Mouse (Mus musculus) urinary bladder, postnatal 4 days (tissue): ENCODE measurements around the gene Crebbp.
"Not testable (repeated sequence)": the region's sequence is repeated elsewhere in the genome, so short reads cannot be mapped to it uniquely, and the experiment has no call there.

ENCODE experiments used
- DNase-seq, 2 experiments: peaks; one replicate each; pipeline ENCODE4 v3.0.0; 2021 to 2022; ENCODE audit warnings: low spot score in 2 of 2

Gene Crebbp

GRCm38 (mm10) chr16:4213799-4214551, at the start of gene Crebbp:
Crebbp (minus strand) TSS chr16:4213997.
- peak; percentile 88 to 93 for DNase-seq

DNA sequence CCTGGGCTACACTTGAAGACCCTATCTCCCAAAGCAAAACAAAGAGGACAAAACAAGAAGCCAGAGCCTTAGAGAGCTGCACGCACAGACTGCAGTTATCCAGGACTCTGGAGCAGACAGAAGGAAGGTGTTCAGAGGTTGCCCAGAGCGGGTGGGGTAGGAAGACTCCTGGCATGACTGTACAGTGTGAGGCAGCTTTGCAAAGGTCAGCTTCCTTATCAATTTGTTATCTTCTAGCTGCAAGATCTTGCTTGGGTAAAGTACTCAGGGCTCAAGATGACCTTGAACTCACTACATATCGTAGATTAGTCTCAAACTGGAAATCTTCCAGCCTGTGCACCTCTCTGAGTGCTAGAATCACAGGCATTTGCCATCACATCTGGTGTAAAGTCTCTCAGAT, 49.7 kb upstream of the Crebbp start:
- no peak for DNase-seq

DNA sequence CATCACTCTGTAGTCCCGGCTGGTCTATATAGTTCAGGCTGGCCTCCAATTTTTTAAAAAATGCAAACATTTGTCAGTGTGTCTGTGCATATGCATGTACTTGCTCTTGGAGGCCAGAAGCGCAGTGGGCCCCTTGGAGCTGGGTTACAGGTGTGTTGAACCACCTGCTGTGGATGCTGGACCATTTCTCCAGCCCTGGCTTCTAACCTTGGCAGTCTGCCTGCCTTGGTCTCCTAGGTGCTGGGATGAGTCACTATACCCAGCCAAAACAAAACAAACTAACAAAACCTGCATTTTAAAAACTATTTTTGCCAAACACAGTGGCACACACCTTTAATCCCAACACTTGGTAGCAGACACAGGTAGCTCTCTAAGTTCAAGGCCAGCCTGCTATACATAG, 43.7 kb upstream of the Crebbp start:
- DNase-seq, result no peak

DNA sequence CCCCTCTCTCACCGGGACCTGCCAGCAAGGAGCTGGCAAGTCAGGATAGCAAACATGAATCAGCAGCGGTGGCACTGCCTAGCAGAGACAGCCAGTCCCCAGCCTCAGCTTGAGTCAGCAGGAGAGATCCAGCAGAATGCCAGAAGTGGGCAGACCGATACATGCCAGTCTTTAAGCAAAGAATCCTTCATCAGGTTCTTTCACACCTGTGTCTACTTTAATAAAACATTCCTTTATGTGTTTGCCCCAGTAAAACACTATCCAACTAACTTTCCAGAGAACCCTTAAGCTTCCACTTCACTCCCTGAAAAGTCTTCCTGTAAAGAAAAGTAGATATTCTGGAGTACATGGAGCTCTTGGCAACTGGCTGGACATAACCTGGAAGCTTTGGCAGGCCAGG, 35.0 kb upstream of the Crebbp start:
- no peak for DNase-seq

GRCm38 (mm10) chr16:4245241-4245640, 31.4 kb upstream of the Crebbp start:
- DNase-seq, result not testable (repeated sequence)

- DNase-seq, result no peak
Measured at GRCm38 (mm10) chr16:4236131-4236530, 22.3 kb upstream of the Crebbp start.

DNA sequence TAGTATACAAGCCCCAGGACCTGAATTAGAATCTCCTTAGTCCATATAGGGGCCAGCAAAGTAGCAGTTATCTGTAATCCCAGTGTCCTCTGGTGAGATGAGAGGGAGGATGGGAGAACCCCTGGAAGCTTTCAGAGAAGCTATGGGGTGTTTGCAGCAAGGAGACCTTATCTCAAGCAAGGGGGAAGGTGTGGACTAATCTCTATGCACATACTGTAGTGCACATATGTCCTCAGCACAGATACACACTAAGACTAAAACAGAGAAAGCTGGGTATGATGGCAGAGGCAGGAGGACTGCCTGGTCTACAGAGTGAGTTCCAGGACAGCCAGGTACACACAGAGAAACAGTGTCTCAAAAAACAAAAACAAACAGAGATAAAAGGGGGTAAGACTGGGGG, 21.8 kb upstream of the Crebbp start:
- DNase-seq, result no peak

DNA sequence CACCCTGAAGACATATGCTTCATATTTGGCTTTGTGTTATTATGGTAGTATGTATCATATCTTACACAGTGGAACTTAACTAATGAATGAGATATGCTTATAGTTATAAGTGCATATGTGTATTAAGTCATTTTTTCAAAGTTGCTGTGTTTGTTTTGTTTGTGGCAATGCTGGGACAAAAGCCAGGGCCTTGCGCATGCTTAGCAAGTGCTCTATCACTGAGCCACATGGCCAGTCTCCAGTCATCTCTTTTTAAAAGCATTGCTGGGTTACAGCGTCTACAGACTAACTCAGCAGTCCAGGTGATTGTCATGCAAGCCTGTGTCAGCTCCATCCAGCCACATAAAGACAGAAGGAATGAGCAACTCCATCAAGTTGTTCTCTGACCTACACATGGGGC, 12.0 kb upstream of the Crebbp start:
- DNase-seq, result no peak

GRCm38 (mm10) chr16:4214631-4215240, 939 bp upstream of the Crebbp start:
- no peak for DNase-seq

GRCm38 (mm10) chr16:4212963-4213798, 616 bp downstream of the Crebbp start:
- DNase-seq, result peak; percentile 60 to 76

DNA sequence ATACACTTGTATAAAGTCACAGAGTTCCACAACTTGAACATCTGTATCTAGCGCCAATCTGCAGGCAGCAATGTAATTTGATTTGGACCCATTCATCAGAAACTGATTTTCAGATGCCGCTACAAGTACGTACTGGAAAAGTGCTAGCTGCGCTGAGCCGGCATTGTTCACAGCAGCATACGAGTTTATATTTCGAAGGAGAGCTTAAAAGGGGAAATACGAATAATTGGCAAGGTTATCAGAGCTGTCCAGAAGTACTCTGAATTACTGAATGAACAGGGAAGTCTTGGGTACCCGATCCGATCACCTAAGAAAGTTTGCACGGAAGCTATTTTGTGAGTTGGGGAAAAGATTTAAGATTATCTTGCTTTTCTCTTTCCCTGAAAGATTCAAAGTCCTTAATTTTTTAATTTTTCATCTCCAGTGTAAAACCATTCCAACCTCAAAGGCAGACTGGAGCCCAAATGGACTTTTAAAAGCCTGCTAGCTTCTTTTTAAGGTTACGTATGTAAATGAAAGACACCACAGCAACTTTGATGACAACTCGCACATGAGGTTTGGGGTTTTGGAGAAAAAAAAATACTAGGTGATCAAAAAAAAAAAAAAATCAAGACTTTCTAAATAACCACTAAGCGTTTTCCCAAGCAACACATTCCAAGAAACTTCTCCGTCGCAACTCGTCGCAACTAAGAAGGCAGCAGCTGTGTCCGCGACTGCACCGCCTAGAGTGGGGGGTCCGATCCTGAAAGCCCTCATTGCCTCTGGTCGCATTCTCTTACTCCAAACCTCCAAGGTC, 1.4 kb downstream of the Crebbp start:
- DNase-seq, result no peak

- no peak for DNase-seq
Measured at GRCm38 (mm10) chr16:4210290-4210689, 3.5 kb downstream of the Crebbp start.

DNA sequence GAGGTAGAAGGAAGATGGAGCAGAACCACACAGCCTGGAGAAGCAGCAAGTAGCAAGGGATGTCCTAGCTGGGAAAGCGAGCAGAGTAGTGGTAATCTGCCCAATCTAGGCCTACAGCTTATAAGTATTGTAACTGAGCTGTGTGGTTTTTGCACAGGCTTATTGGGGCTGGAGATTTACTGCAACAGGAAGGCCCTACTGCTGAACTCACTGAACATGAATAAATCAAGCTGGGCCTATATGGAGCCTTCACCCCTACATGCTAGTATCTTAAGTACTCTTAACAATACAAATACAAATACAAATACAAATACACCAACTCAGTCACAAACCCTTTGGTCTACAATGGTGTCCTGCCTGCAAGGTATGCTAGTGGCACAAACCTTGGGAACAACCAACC, 10.2 kb downstream of the Crebbp start:
- DNase-seq, result no peak

GRCm38 (mm10) chr16:4199995-4200394, 13.8 kb downstream of the Crebbp start:
- DNase-seq, result no peak

DNA sequence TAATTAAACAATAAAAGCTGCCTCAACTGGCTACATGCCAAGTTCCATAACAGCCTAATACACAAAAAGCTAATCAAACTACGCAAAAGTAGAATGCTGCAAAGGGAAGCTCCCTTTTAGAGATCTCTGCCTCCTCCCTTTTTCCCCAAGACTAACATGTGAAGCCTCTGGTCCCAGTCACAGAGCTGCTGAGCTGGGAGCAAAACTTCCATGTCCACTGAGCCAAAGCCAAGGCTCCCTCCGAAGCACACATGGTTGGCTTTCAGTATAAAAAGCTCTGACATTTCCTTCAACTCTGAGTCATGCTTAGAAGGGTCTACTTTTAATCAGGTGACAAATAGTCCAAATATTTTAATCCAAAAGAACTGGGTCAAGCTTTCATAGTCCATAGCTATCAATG, 14.2 kb downstream of the Crebbp start:
- DNase-seq, result no peak

DNA sequence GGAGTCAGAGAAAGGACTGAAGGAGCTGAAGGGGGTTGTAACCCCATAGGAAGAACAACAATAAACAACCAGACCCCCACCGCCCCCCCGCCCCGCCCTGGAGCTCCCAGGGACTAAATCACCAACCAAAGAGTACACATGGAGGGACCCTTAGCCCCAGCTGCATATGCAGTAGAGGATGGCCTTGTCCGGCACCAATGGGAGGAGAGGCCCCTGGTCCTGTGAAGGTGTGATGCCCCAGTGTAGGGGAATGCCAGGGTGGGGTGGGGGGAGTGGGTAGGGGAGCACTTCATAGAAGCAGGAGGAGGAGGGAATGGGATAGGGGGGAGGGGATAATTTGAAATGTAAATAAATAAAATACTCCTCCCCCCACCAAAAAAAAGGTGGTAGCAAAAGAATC, 15.8 kb downstream of the Crebbp start:
- no peak for DNase-seq

- DNase-seq, result no peak
Measured at GRCm38 (mm10) chr16:4190166-4190565, 23.6 kb downstream of the Crebbp start.

DNA sequence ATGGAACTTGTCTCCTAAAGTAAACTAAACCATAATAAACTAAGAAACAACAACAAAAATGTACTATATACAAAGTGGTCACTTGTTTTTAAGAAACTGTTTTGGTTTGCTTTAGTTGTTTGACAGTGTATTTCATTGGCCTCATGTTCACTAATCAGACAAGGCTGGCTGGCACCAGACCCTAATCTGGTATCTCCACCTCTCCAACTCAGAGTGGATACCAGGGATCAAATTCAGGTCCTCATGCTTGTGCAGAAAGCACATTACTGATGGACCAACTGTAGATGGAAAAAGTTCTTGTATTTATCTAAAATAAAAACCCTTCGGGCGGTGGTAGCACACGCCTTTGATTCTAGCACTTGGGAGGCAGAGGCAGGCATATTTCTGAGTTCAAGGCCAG, 38.7 kb downstream of the Crebbp start:
- no peak for DNase-seq

DNA sequence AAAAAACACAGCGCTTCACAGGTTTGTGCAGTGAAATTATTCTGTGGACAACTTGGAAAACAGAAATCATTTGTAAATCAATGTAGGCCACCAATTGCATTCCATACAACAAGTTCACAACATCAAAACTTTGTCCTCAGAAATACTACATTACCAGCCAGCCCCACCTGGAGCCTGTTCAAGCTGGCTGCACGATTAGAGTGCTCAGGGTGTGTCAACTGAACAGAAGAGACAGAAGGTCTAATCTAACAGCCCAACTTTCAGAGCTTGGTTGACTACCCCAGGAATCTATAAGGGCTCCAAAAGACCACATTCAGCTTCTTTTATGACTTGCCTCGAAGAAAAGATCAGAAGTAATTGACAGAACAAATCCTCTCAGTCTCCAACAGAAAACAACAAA, 44.3 kb downstream of the Crebbp start:
- DNase-seq, result no peak

- DNase-seq, result no peak
Measured at GRCm38 (mm10) chr16:4168476-4168875, 45.3 kb downstream of the Crebbp start.

DNA sequence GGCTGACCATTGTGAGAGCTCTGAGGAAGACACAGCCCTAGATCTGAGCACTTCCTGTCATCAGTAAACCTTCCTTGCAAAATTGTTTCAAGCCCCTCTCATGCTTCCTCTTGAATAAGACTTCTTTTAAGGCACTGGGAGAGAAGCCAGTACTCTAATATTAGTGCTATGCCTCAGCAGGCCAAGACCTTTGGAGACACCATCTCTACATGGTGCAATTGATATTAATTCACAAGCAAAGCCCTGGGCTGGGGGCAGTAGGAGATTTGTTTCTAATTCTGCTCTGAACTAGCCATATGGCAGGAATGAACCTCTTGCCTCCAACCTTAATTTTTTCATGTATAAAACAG, 52.9 kb downstream of the Crebbp start:
- DNase-seq, result no peak
